Mouse (Mus musculus): ENCODE results near the gene Csnk2a1.
"Not testable (repeated sequence)": the region's sequence is repeated elsewhere in the genome, so short reads cannot be mapped to it uniquely, and the experiment has no call there.

Csnk2a1 gene

GRCm38 (mm10) chr2:152226248-152227050 lies at the start of gene Csnk2a1:
Gene Csnk2a1 (plus strand): TSS chr2:152226839.
- DNase-seq (ENCODE audit: low read depth in 2 of 2, low spot score in 2 of 2) = peak; percentile 84 to 89

DNA sequence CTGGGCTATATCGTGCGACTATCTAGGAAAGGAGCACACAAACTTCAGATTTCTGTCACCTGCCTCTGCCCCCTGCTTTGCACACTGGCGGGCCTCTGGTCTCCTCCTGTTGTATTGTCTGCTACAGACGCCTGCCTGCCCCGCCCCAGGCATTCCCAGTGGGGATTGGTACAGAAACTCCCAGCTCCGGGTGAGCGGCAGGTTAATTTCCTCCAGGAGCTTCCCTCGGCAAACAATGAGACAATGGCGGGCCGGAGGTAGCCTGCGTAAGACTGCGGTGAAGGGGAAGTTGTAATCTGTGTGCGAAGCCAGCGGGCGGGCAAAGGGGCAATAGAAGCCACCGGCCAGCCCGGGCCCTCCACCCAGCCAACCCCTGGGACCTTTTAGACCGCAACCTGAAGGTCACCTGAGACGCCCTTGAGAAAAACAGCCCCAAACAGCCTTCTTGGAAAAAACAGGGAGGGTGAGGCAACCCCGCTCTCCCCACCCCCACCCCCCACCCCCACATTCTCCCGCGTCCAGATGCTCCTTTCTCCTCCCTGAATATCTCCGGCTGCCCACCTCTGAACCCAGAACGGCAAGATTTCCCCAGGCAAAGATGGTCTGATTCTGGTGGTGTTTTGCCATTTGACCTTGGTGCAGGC lies 49.4 kb upstream of the Csnk2a1 start:
- DNase-seq (ENCODE audit: low read depth in 2 of 2, low spot score in 2 of 2) = no peak

DNA sequence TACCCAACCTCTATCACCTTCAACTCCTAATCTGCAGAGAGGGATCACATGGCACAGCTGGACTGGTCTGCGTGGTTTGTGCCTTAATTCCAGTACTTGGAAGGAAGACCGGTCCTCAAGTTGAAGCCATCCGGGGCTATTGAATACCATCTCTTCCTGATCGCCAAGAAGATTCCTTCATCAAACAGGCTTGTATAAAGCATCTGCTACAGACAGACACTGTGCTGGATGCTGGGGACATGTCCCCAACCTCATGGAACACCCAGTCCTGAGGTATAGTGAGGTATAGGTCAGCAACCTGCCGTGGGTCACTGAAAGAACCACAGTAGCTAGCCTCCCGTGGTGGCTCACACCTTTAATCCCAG lies 48.9 kb upstream of the Csnk2a1 start:
- no peak for DNase-seq (ENCODE audit: low read depth in 2 of 2, low spot score in 2 of 2)

DNA sequence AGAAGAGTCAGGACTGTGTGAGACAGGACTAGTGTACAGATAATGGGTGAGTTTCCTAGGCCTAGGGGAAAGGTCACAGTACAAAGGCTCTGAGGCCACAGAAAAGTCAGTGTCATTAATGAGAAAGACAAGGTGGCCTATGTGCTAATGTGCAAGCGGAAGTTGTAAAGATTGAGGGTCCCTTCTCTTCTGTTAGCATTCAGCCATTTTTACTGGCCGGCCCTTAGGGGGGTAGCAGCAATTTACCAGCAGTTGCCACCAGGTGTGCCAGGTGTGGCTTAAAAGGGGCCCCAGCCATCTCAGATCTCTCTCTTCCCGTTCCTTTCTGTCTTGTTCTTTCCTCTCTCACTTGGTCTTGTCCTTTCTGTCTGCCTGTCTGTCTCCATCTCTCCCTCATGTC lies 48.3 kb upstream of the Csnk2a1 start:
- DNase-seq (ENCODE audit: low read depth in 2 of 2, low spot score in 2 of 2) = no peak

DNA sequence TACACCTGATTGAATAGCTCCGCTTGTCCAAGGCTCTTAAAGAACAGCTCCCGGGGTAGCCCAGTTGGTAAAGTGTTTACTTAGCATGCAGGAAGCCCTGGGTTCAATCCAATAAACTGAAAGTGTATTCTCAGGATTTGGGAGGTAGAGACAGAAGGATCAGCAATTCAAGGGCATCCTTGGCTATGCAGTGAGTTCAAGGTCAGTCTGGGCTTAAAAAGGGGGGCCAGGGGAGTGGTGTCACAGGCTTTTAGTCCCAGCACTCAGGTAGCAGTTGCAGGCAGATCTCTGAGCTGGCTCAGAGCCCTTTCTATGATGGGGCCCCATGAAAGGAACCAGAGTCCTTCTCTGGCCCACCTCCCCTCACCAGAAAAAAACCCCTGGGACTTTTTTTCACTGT lies 47.3 kb upstream of the Csnk2a1 start:
- DNase-seq (ENCODE audit: low read depth in 2 of 2, low spot score in 2 of 2) = no peak

DNA sequence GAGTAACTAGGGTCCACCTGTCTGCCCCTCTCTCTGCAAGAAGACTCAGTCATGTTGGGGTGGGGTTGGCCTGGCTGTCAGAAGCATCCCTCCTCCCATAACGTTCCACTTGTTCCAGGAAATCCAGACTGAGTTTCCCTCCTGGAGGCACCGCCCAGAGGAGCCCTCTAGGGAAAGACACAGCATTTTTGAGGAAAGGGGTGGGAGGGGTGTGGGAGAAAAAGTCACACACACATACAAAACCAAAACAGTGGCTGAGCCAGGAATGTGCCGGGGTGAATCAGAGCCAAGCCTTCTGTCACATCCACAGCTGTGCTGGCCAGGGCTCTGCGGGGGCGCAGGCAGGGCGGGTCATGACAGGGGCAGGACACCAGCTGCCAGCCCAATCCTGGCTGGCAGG lies 46.3 kb upstream of the Csnk2a1 start:
- no peak for DNase-seq (ENCODE audit: low read depth in 2 of 2, low spot score in 2 of 2)

DNA sequence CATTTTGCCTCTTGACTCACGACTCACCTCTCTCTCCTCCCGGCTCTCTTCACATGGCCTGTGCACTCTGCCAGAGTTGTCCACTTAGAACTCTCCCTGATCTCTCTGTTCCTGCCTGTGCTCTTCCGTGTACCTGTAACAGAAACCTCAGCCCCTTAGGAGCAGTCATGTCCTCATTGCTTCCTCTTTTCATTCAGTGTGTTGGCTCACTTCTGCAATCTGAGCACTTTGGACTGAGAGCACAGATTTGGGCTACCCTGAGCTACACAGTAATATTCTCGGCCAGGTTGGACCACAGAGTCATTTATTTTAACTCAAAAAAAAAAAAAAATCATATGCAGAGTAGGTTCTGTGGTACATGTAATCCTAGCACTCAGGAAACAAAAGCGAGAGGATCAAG lies 39.5 kb upstream of the Csnk2a1 start:
- DNase-seq (ENCODE audit: low read depth in 2 of 2, low spot score in 2 of 2) = no peak

DNA sequence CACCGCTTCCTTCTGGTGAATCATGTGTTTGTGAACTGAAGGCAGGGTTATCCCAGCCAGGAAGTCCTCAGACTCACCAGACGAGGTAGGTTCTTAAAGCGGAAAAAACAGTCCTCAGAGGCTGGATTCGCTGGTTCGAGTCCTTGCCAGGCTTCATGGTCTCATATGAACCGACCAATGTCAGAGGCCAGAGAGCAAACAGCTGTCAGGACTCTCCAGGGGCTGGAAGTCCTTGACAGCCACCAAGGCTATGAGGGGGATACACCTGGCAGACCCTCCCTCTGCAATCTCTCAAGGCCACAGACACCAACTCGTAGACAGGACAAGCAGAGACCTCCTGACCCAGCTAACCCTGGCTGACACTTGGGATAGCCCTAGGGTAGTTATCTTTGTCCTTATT lies 37.4 kb upstream of the Csnk2a1 start:
- DNase-seq (ENCODE audit: low read depth in 2 of 2, low spot score in 2 of 2) = no peak

DNA sequence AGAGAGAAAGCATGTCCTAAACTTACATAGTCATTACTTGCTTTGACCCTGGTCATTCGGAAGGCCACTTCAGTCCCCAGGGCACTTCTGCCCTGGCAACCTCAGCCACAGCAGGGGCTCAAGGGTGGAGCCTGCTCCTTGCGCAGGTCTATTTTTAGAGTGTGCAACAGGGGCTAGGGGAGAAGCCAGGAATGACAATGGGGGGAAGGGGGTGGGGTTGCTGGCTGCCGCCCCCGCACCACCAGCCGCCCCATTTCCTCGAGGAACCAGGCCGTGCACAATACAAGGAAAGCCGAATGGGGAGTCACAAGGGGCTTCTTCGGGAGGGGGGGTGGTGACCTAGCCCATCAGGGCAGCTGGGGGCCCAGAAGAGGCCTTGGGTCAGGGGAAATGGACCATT lies 37.0 kb upstream of the Csnk2a1 start:
- no peak for DNase-seq (ENCODE audit: low read depth in 2 of 2, low spot score in 2 of 2)

GRCm38 (mm10) chr2:152190161-152190560 lies 36.5 kb upstream of the Csnk2a1 start:
- no peak for DNase-seq (ENCODE audit: low read depth in 2 of 2, low spot score in 2 of 2)

- no peak for DNase-seq (ENCODE audit: low read depth in 2 of 2, low spot score in 2 of 2)
These were observed 33.9 kb upstream of the Csnk2a1 start for GRCm38 (mm10) chr2:152192591-152193345.

DNA sequence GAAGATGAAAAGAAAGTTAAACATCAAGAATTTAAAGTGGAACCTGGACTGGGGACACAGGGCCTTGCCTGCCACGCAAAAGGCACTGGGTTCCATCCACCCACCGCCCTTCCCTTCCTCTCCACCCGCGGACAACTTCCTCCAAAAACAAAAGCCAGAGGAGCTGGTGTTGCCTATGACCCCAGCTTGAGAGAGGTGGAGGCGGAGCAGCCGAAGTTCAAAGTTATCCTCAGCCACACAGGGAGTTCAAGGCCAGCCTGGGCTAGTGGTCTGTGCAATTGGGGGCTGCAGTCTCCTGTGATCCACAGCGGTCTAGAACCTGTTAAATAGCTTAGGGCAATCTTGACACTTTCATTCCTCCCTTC lies 33.3 kb upstream of the Csnk2a1 start:
- DNase-seq (ENCODE audit: low read depth in 2 of 2, low spot score in 2 of 2) = no peak

DNA sequence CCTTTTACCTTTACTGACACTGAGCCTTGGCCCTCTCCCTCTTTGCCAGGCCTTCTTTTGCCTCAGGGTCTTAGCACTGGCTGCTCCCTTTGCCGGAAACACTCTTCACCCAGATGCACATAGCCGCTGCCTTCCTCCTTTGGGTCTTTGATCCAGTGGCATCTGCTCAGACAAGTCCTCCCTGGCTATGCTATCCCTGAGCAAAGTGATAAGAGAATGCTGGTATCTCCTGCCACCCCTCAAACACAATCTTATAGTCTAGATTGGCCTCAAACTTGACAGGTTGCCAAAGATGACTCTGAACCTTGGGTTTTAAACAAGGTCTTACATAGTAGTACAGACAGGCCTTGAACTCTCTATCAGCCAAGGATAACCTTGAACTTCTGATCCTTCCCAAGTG lies 32.1 kb upstream of the Csnk2a1 start:
- no peak for DNase-seq (ENCODE audit: low read depth in 2 of 2, low spot score in 2 of 2)

- no peak for DNase-seq (ENCODE audit: low read depth in 2 of 2, low spot score in 2 of 2)
These were observed 29.7 kb upstream of the Csnk2a1 start for GRCm38 (mm10) chr2:152196896-152197295.

DNA sequence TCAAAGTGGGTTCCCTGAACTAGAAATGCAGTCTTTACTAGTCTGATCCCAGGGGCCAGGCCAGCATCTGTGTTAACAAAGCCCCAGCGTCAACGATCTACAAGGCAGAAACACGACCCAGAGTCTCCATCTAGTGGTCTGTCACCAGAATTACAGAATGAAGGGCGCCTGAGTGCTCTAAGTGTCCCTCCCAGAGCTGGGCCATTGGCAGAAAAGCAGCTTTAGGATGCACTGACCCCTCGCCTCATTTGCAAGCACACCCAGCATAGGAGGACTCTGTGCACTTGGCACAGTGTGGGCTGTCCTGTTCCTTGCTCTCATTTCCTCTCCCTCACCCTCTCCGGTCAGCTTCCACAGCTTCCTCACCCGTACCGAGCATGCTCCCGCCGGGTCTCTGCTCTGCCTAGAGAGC lies 29.3 kb upstream of the Csnk2a1 start:
- DNase-seq (ENCODE audit: low read depth in 2 of 2, low spot score in 2 of 2) = peak; percentile 15 to 56

- not testable (repeated sequence) for DNase-seq (ENCODE audit: low read depth in 2 of 2, low spot score in 2 of 2)
These were observed 20.5 kb upstream of the Csnk2a1 start for GRCm38 (mm10) chr2:152206139-152206538.

DNA sequence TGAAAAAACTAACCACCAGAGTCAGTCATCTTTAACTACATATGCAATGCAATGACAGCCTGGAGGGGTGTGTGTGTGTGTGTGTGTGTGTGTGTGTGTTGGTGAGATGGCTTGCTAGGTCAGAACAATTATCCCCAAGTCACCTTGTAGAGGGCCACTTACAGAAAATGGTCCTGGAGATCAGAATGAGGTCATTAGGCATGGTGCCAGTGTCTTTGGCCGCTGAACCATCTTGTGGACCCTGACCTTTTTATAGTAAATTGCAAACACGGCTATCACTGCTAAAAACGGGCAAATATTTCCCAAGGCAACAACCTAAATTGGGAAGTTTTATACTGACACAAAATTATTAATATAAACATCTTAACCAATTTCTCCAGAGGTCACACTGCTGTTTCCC lies 14.8 kb upstream of the Csnk2a1 start:
- DNase-seq (ENCODE audit: low read depth in 2 of 2, low spot score in 2 of 2) = no peak

- DNase-seq (ENCODE audit: low read depth in 2 of 2, low spot score in 2 of 2) = no peak
These were observed 9.7 kb upstream of the Csnk2a1 start for GRCm38 (mm10) chr2:152216975-152217374.

DNA sequence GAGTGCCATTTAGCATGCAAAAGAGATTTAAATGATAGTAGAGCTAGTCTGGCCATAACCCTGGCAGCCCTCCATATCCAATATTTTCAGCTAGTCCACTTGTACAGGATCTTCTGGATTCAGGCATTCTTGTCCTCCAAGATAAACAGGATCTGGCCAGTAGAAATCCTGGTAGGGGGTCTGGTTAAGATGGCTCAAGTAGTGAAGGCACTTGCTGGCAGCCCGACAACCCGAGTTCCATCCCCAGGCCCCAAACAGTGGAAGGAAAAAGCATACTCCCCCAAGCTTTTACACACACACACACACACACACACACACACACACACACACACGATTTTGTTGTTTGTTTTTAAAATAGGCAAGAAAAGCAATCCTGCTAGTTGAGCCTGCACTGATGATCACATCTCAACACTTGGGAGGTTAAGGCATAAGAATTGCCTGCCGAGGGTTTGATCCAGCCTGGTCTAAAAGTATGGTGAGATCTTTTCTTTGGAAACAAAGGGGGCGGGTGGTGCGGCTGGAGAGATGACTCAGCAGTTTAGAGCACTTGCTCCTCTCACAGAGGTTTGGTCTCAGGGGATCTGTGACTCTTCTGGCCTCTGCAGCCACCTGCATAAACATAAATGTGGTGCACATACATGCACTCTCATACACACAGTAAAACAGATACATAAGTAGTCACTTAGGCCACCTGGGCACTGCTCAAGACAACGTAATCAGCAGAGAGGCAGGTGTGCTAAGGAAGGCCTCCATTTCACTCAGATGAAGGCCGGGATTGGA lies 2.9 kb upstream of the Csnk2a1 start:
- DNase-seq (ENCODE audit: low read depth in 2 of 2, low spot score in 2 of 2) = no peak

DNA sequence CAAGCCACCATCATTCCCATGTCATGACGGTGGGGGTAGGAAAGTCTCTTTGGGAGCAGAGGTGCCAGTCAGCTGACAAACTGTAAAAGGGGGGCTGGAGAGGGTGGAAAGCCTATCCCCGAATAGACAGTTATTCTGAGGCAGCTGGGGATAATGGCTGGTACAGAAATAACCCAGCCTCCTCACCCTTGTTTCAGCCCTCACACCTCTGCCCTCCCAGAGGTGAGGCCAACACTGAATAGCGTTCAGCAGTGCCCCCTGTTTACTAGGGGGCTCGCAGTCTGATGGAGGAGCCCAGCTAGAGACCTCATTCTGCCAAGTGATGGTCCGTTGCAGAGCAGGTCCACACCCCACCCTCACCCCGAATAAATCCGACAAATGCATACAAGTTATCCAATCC lies 1.1 kb upstream of the Csnk2a1 start:
- no peak for DNase-seq (ENCODE audit: low read depth in 2 of 2, low spot score in 2 of 2)

GRCm38 (mm10) chr2:152227051-152227481 lies 427 bp downstream of the Csnk2a1 start:
- DNase-seq (ENCODE audit: low read depth in 2 of 2, low spot score in 2 of 2) = no peak
